Mouse (Mus musculus) stomach, embryonic 16.5 days (tissue): ENCODE results near the gene Sdc3. TPM values are rescaled to one million over a fixed set of nuclear protein-coding genes. Genes with fewer than 3 reads are reported as not detected.

Experiments
- ATAC-seq: fragments of 200-750 bp; cut with Nextera tagmentation; 2 replicates; pipeline ENCODE4 v1.8.0; 2017; ENCODE audit warnings: moderate number of reproducible peaks, moderate TSS enrichment; ENCODE audit not compliant: insufficient read depth, low FRiP score
- H3K27ac ChIP-seq: fragments of 300-500 bp; sonication (generic); 2 replicates; pipeline ENCODE4 v1.5.1; 2014; ENCODE audit warnings: low read length
- H3K27me3 ChIP-seq: fragments of 300-500 bp; sonication (generic); 2 replicates; pipeline ENCODE4 v1.6.1; 2014; ENCODE audit warnings: low read length, control low read depth, mixed read lengths; ENCODE audit not compliant: control insufficient read depth, insufficient read depth
- H3K36me3 ChIP-seq: fragments of 300-500 bp; sonication (generic); 2 replicates; pipeline ENCODE4 v1.6.1; 2014; ENCODE audit warnings: low read length; ENCODE audit not compliant: control insufficient read depth, insufficient read depth
- H3K4me1 ChIP-seq: fragments of 300-500 bp; sonication (generic); 2 replicates; pipeline ENCODE4 v1.6.1; 2014; ENCODE audit warnings: low read length, control low read depth, mixed read lengths; ENCODE audit not compliant: control insufficient read depth, insufficient read depth
- H3K4me2 ChIP-seq: fragments of 300-500 bp; sonication (generic); 2 replicates; pipeline ENCODE4 v1.6.1; 2014; ENCODE audit warnings: low read depth, low read length, mixed read lengths
- H3K4me3 ChIP-seq: fragments of 300-500 bp; sonication (generic); replicated peaks from 2 replicates; pipeline ENCODE4 v1.5.1; 2014; ENCODE audit warnings: mild to moderate bottlenecking, low read length
- H3K9ac ChIP-seq: fragments of 300-500 bp; sonication (generic); 2 replicates; pipeline ENCODE4 v1.6.1; 2014; ENCODE audit warnings: low read length
- H3K9me3 ChIP-seq: fragments of 300-500 bp; sonication (generic); replicated peaks from 2 replicates; pipeline ENCODE4 v1.6.1; 2016; ENCODE audit warnings: low read length, control low read depth; ENCODE audit not compliant: control insufficient read depth
- WGBS: fragments of 180-500 bp; shearing (Covaris S2); extraction: QIAGEN DNeasy Blood & Tissue Kit; methylation state at CpG from one replicate; pipeline ENCODE4 v1.1.7; 2014; 5-methylcytosine and 5-hydroxymethylcytosine counted together
- polyA plus RNA-seq: library from polyadenylated mRNA; unstranded; fragments of >200 nt; fragmentation: Nextera tagmentation; extraction: Ambion mirVana; gene quantifications from 2 replicates; pipeline ENCODE4 v1.2.1, GENCODE M21; 2015

Sdc3 gene
- polyA plus RNA-seq, 1 experiment from 2014 or later: 23.2 TPM

GRCm38 (mm10) chr4:130858880-130859279, 66.5 kb downstream of the Sdc3 start:
- H3K4me1 ChIP-seq: peaks cover 14% of the 10 kb centered on the region; the same call in 1 of the 2 replicates
- H3K27ac ChIP-seq: no peak overlapping the region
- 90% methylated on average over 7 of the region's 7 CpGs for WGBS
- H3K4me3 ChIP-seq: no peak overlapping the region
- no peaks in the 10 kb centered on the region for H3K36me3 ChIP-seq
- peaks cover 6% of the 10 kb centered on the region; the same call in 1 of the 2 replicates for H3K27me3 ChIP-seq
- no peaks in the 10 kb centered on the region for H3K9me3 ChIP-seq
- H3K4me2 ChIP-seq: no peak overlapping the region
- no peak for ATAC-seq
- no peak overlapping the region for H3K9ac ChIP-seq

- H3K27me3 ChIP-seq: peaks cover 6% of the 10 kb centered on the region; the same call in 1 of the 2 replicates
- no peaks in the 10 kb centered on the region for H3K36me3 ChIP-seq
- H3K9ac ChIP-seq: no peak overlapping the region
- H3K4me3 ChIP-seq: no peak overlapping the region
- no peak overlapping the region for H3K27ac ChIP-seq
- no peaks in the 10 kb centered on the region for H3K9me3 ChIP-seq
- no peak for ATAC-seq
- H3K4me1 ChIP-seq: peaks cover 14% of the 10 kb centered on the region; the same call in 1 of the 2 replicates
- H3K4me2 ChIP-seq: no peak overlapping the region
- WGBS: 54% methylated on average over 8 of the region's 8 CpGs
Observed at GRCm38 (mm10) chr4:130859467-130859866, 67.1 kb downstream of the Sdc3 start.

GRCm38 (mm10) chr4:130860902-130861652, 68.7 kb downstream of the Sdc3 start:
- H3K4me1 ChIP-seq: peaks cover 14% of the 10 kb centered on the region; the same call in 1 of the 2 replicates
- H3K27ac ChIP-seq: 0 out of 2 replicates have a peak overlapping the region, but pooled peaks have one; percentile 29
- H3K27me3 ChIP-seq: peaks cover 6% of the 10 kb centered on the region; the same call in 1 of the 2 replicates
- WGBS: 46% methylated on average over 15 of the region's 15 CpGs
- peak overlapping the region; percentile 56 for H3K4me2 ChIP-seq
- peak; percentile 6; the same call in 1 of the 2 replicates for ATAC-seq
- H3K36me3 ChIP-seq: no peaks in the 10 kb centered on the region
- peak overlapping the region; percentile 26; the same call in 1 of the 2 replicates for H3K4me3 ChIP-seq
- H3K9me3 ChIP-seq: no peaks in the 10 kb centered on the region
- 0 out of 2 replicates have a peak overlapping the region, but pooled peaks have one; percentile 29 for H3K9ac ChIP-seq

- under 1% methylated on average over 30 of the region's 30 CpGs for WGBS
- 0 out of 2 replicates have a peak overlapping the region, but pooled peaks have one; percentile 40 for H3K9ac ChIP-seq
- H3K4me1 ChIP-seq: peaks cover 14% of the 10 kb centered on the region; the same call in 1 of the 2 replicates
- H3K27ac ChIP-seq: peak overlapping the region; percentile 79
- peak; percentile 88 for ATAC-seq
- peaks cover 6% of the 10 kb centered on the region; the same call in 1 of the 2 replicates for H3K27me3 ChIP-seq
- no peaks in the 10 kb centered on the region for H3K9me3 ChIP-seq
- peak overlapping the region; percentile 56 for H3K4me2 ChIP-seq
- H3K4me3 ChIP-seq: peak overlapping the region; percentile 26
- no peaks in the 10 kb centered on the region for H3K36me3 ChIP-seq
Observed at GRCm38 (mm10) chr4:130861653-130862208, 69.4 kb downstream of the Sdc3 start.

- Histone ChIP-seq H3K9ac (no peak overlapping the region), H3K4me1 (peaks cover 14% of the 10 kb centered on the region; the same call in 1 of the 2 replicates), H3K4me3 (no peak overlapping the region), H3K4me2 (no peak overlapping the region), H3K9me3 (no peaks in the 10 kb centered on the region), H3K36me3 (no peaks in the 10 kb centered on the region), H3K27me3 (peaks cover 6% of the 10 kb centered on the region; the same call in 1 of the 2 replicates), H3K27ac (peak overlapping the region; percentile 79)
- WGBS: 63% methylated on average over 5 of the region's 5 CpGs
- ATAC-seq: 0 out of 2 replicates have a peak, but pooled peaks have one; percentile 13
Observed at GRCm38 (mm10) chr4:130862538-130862937, 70.2 kb downstream of the Sdc3 start.

GRCm38 (mm10) chr4:130865460-130865859, 73.1 kb downstream of the Sdc3 start:
- Histone ChIP-seq H3K4me3 (no peak overlapping the region), H3K4me2 (no peak overlapping the region), H3K9me3 (no peaks in the 10 kb centered on the region), H3K27ac (no peak overlapping the region), H3K36me3 (no peaks in the 10 kb centered on the region), H3K27me3 (peaks cover 6% of the 10 kb centered on the region; the same call in 1 of the 2 replicates), H3K4me1 (peaks cover 14% of the 10 kb centered on the region; the same call in 1 of the 2 replicates), H3K9ac (no peak overlapping the region)
- ATAC-seq: no peak
- WGBS: 30% methylated on average over 9 of the region's 9 CpGs

- H3K9ac ChIP-seq: no peak overlapping the region
- no peak overlapping the region for H3K27ac ChIP-seq
- H3K4me1 ChIP-seq: peaks cover 14% of the 10 kb centered on the region; the same call in 1 of the 2 replicates
- no peaks in the 10 kb centered on the region for H3K36me3 ChIP-seq
- H3K4me2 ChIP-seq: no peak overlapping the region
- peaks cover 3% of the 10 kb centered on the region; the same call in 1 of the 2 replicates for H3K27me3 ChIP-seq
- H3K9me3 ChIP-seq: no peaks in the 10 kb centered on the region
- 30% methylated on average over 8 of the region's 8 CpGs for WGBS
- ATAC-seq: no peak
- no peak overlapping the region for H3K4me3 ChIP-seq
Observed at GRCm38 (mm10) chr4:130865901-130866371, 73.6 kb downstream of the Sdc3 start.

- ATAC-seq: peak; percentile 47; the same call in 1 of the 2 replicates
- Histone ChIP-seq H3K9me3 (no peaks in the 10 kb centered on the region), H3K4me2 (no peak overlapping the region), H3K27me3 (0 out of 2 replicates have a peak, but pooled peaks cover 1% of the 10 kb centered on the region), H3K36me3 (no peaks in the 10 kb centered on the region), H3K9ac (no peak overlapping the region), H3K27ac (no peak overlapping the region), H3K4me1 (no peaks in the 10 kb centered on the region), H3K4me3 (no peak overlapping the region)
- WGBS: 53% methylated on average over 6 of the region's 6 CpGs
Observed at GRCm38 (mm10) chr4:130867940-130868339, 75.6 kb downstream of the Sdc3 start.
